Mouse (Mus musculus) heart, embryonic 16.5 days (tissue): ENCODE results near the gene Slc25a34. TPM values are rescaled to one million over a fixed set of nuclear protein-coding genes. Genes with fewer than 3 reads are reported as not detected.

ENCODE experiments used
- ATAC-seq: fragments of 200-750 bp; cut with Nextera tagmentation; replicated peaks from 2 replicates; pipeline ENCODE4 v1.8.0; 2017; ENCODE audit warnings: moderate number of reproducible peaks; ENCODE audit not compliant: insufficient read depth, low FRiP score; ENCODE audit errors: extremely low read depth
- H3K27ac ChIP-seq: fragments of 300-500 bp; sonication (generic); 2 replicates; pipeline ENCODE4 v1.5.1; 2014; ENCODE audit warnings: mild to moderate bottlenecking, low read length, control low read depth, moderate library complexity
- H3K27me3 ChIP-seq: fragments of 300-500 bp; sonication (generic); 2 replicates; pipeline ENCODE4 v1.6.1; 2014; ENCODE audit warnings: low read length, mixed read lengths; ENCODE audit not compliant: control insufficient read depth, insufficient read depth
- H3K36me3 ChIP-seq: fragments of 300-500 bp; sonication (generic); 2 replicates; pipeline ENCODE4 v1.6.1; 2014; ENCODE audit not compliant: control insufficient read depth, insufficient read depth
- H3K4me1 ChIP-seq: fragments of 300-500 bp; sonication (generic); 2 replicates; pipeline ENCODE4 v1.6.1; 2014; ENCODE audit warnings: low read length, mixed read lengths; ENCODE audit not compliant: control insufficient read depth, insufficient read depth
- H3K4me2 ChIP-seq: fragments of 300-500 bp; sonication (generic); 2 replicates; pipeline ENCODE4 v1.6.1; 2014; ENCODE audit warnings: low read depth, mild to moderate bottlenecking, control low read depth, low read length
- H3K4me3 ChIP-seq: fragments of 300-500 bp; sonication (generic); 2 replicates; pipeline ENCODE4 v1.5.1; 2014; ENCODE audit warnings: mild to moderate bottlenecking, control low read depth, low read length
- H3K9ac ChIP-seq: fragments of 300-500 bp; sonication (generic); 2 replicates; pipeline ENCODE4 v1.6.1; 2014; ENCODE audit warnings: low read length, control low read depth
- H3K9me3 ChIP-seq: fragments of 300-500 bp; sonication (generic); replicated peaks from 2 replicates; pipeline ENCODE4 v1.6.1; 2016; ENCODE audit warnings: low read length; ENCODE audit not compliant: control insufficient read depth
- WGBS: fragments of 180-500 bp; shearing (Covaris S2); extraction: QIAGEN DNeasy Blood & Tissue Kit; methylation state at CpG from one replicate; pipeline ENCODE4 v1.1.7; 2014; 5-methylcytosine and 5-hydroxymethylcytosine counted together
- polyA plus RNA-seq: library from polyadenylated mRNA; unstranded; fragments of >200 nt; fragmentation: Nextera tagmentation; extraction: Ambion mirVana; gene quantifications from 2 replicates; pipeline ENCODE4 v1.2.1, GENCODE M21; 2015

The Slc25a34 gene
- polyA plus RNA-seq, 1 experiment from 2014 or later = 1.3 TPM

DNA sequence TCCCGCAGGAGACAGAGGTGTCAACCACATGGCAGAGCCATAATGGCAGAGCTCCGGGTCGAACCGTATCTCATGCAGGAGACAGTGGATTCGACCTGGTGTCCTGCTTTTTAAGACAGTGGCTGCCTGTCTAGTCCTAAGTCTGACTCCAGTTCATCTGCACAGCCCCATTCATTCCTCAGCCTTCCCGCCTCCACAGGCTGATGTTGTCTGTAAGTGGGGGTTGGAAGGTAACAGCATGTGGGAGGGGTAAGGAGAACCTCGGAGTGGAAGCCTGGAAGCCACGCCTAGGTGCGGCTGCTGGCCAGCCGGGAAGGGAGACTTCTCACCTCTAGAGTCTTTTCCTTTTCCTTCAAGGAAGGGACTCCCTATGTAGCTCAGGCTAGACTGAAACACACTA, 51.7 kb downstream of the Slc25a34 start:
- Histone ChIP-seq H3K4me3 (no peak overlapping the region), H3K9me3 (0 out of 2 replicates have a peak, but pooled peaks cover 2% of the 10 kb centered on the region), H3K4me1 (peaks cover 18% of the 10 kb centered on the region), H3K9ac (no peak overlapping the region), H3K27ac (no peak overlapping the region), H3K36me3 (peaks cover 3% of the 10 kb centered on the region), H3K27me3 (no peaks in the 10 kb centered on the region), H3K4me2 (no peak overlapping the region)
- WGBS = 75% methylated on average over 10 of the region's 10 CpGs
- no peak for ATAC-seq

DNA sequence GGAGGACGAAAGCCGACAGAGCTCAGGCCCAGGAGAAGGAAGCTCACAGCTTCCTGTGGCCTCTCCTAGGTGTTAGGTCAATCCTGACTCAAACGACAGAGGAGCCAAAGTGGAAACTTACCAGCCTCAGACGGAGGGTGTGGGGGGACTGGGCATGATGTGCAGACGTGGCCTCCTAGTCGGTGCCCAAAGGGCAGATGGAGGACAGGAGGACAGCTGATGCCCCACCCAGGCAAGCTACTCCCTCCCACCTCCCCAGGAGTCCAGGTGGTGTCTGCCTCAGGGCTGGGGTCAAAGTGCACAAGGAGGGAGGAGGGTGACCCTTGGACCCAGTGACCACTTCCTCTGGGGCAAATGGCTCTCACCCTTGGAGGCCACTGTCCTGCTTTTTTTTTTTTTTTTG, 52.3 kb downstream of the Slc25a34 start:
- 52% methylated on average over 6 of the region's 6 CpGs for WGBS
- H3K4me1 ChIP-seq = peaks cover 18% of the 10 kb centered on the region
- no peaks in the 10 kb centered on the region for H3K36me3 ChIP-seq

DNA sequence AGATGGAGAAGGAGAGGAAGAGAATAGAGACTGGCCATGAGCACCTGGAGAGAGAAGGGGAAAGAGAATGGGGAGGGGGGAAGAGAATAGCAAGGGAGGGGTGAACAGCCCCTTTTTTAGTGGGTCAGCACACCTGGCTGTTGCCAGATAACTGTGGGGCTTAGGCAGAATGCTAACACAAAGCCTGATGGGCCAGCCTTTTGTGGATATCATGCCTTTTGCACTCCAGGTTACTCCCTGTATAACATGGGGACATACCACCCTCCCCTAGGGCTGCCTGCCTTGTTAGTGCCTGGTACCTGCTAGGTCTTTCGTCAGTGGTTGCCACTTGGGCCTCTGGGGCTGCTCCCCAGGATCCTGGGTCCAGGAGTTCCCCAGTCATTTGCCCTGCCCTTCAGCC, 52.8 kb downstream of the Slc25a34 start:
- H3K4me2 ChIP-seq = no peak overlapping the region
- H3K27me3 ChIP-seq = no peaks in the 10 kb centered on the region
- ATAC-seq = no peak
- 83% methylated on average over 1 of the region's 1 CpGs for WGBS
- peaks cover 18% of the 10 kb centered on the region for H3K4me1 ChIP-seq
- H3K36me3 ChIP-seq = no peaks in the 10 kb centered on the region
- no peak overlapping the region for H3K4me3 ChIP-seq
- no peak overlapping the region for H3K27ac ChIP-seq
- H3K9me3 ChIP-seq = no peaks in the 10 kb centered on the region
- H3K9ac ChIP-seq = no peak overlapping the region

More for the DNA sequence above, 52.3 kb downstream of the Slc25a34 start:
- Histone ChIP-seq H3K27me3 (no peaks in the 10 kb centered on the region), H3K27ac (no peak overlapping the region), H3K4me2 (no peak overlapping the region), H3K9ac (no peak overlapping the region), H3K4me3 (no peak overlapping the region), H3K9me3 (no peaks in the 10 kb centered on the region)
- ATAC-seq = 0 out of 2 replicates have a peak, but pooled peaks have one; percentile 24

DNA sequence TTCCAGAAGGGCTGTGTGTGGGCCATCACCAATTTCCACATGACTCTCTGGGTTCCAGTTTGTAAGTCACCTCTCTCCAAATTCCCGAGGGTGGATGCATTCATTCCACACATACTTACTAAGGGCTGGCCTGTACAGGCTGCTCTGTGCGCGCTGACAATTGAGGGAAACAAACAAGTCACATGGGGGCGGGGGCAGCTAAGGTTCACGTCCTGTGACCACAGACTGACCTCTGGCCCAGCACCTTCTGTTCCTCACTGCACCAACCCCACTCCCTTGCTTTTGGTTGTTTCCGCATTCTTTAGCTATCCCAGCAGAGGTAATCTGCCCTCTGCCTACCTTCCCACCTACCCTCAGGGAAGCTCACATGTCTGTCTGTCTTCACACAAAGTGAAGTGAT, 53.6 kb downstream of the Slc25a34 start:
- H3K27ac ChIP-seq = no peak overlapping the region

DNA sequence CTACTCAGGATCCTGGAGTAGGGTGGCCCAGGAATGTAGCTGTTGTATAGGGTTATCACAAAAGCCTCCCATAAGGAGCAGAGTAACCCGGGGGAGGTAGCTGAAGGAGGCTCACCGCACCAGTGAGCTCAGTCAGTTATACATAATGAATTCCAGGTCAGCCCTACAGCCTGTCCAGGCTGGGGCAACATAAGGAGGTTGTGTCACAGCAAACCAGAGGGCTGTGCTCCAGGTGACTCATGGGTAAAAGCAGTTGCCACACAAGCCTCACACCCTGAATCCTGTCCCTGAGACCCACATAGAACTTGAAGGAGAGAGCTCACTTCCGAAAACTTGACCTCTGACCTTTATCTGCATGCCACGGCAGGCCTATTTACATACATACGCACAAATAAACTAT, 54.7 kb downstream of the Slc25a34 start:
- no peak for ATAC-seq
- no peak overlapping the region for H3K4me3 ChIP-seq
- H3K27ac ChIP-seq = no peak overlapping the region
- no peaks in the 10 kb centered on the region for H3K36me3 ChIP-seq
- WGBS = 84% methylated on average over 5 of the region's 5 CpGs
- H3K4me1 ChIP-seq = peaks cover 13% of the 10 kb centered on the region
- H3K4me2 ChIP-seq = no peak overlapping the region
- no peaks in the 10 kb centered on the region for H3K9me3 ChIP-seq
- H3K9ac ChIP-seq = no peak overlapping the region
- no peaks in the 10 kb centered on the region for H3K27me3 ChIP-seq

More for the DNA sequence above, 53.6 kb downstream of the Slc25a34 start:
- H3K4me1 ChIP-seq = peaks cover 15% of the 10 kb centered on the region
- no peak overlapping the region for H3K4me2 ChIP-seq
- H3K9me3 ChIP-seq = no peaks in the 10 kb centered on the region
- no peaks in the 10 kb centered on the region for H3K27me3 ChIP-seq
- no peak overlapping the region for H3K9ac ChIP-seq
- H3K36me3 ChIP-seq = no peaks in the 10 kb centered on the region
- ATAC-seq = no peak
- WGBS = 40% methylated on average over 6 of the region's 6 CpGs
- H3K4me3 ChIP-seq = no peak overlapping the region

Other genes starting within 250 kb of the Slc25a34 start
- gene Clcnka, start 225.1 kb downstream of the Slc25a34 start, polyA plus RNA-seq = 0.11 TPM in 1 of 2 replicates, not detected in the other
- gene Clcnkb, start 207.8 kb downstream of the Slc25a34 start, polyA plus RNA-seq = 0.34 and 0.49 TPM in 2 replicates
- 224 and 293 TPM in 2 replicates for gene Hspb7, start 203.0 kb downstream of the Slc25a34 start, polyA plus RNA-seq
- gene Srarp, start 187.7 kb downstream of the Slc25a34 start, polyA plus RNA-seq = not detected in 2 replicates
- 22.2 and 26.1 TPM in 2 replicates for gene Zbtb17, start 179.2 kb downstream of the Slc25a34 start, polyA plus RNA-seq
- gene Spen, start 85.2 kb downstream of the Slc25a34 start, polyA plus RNA-seq = 5.2 and 7.1 TPM in 2 replicates
- gene Fblim1, start 17.7 kb downstream of the Slc25a34 start, polyA plus RNA-seq = 46.9 and 49.7 TPM in 2 replicates
- 1.1 and 1.7 TPM in 2 replicates for gene Tmem82, start 5.2 kb downstream of the Slc25a34 start, polyA plus RNA-seq
- 4.9 and 6.2 TPM in 2 replicates for gene Plekhm2, start 41.1 kb upstream of the Slc25a34 start, polyA plus RNA-seq
- gene Rsc1a1, start 61.8 kb upstream of the Slc25a34 start, polyA plus RNA-seq = 0.21 TPM in 1 of 2 replicates, not detected in the other
- gene Ddi2, start 99.6 kb upstream of the Slc25a34 start, polyA plus RNA-seq = 14.1 and 15.1 TPM in 2 replicates
- 0.71 and 1.2 TPM in 2 replicates for gene Agmat, start 122.9 kb upstream of the Slc25a34 start, polyA plus RNA-seq
- gene Dnajc16, start 167.1 kb upstream of the Slc25a34 start, polyA plus RNA-seq = 4.4 and 4.5 TPM in 2 replicates
- gene Casp9, start 169.8 kb upstream of the Slc25a34 start, polyA plus RNA-seq = 17.1 and 19.3 TPM in 2 replicates
- 0.63 TPM in 1 of 2 replicates, not detected in the other for gene Cela2a, start 202.3 kb upstream of the Slc25a34 start, polyA plus RNA-seq
- not detected in 2 replicates for gene Ctrc, start 222.5 kb upstream of the Slc25a34 start, polyA plus RNA-seq